Mouse (Mus musculus) spleen, adult 2 months (tissue): ENCODE results near the gene Klb. TPM values are rescaled to one million over a fixed set of nuclear protein-coding genes. Genes with fewer than 3 reads are reported as not detected.

Experiments
- DNase-seq, 2 experiments: peaks; one replicate each; pipeline versions ENCODE4 v3.0.0 to v3.0.0-alpha.2; 2012 to 2021; ENCODE audit warnings: low spot score in 2 of 2, low read depth in 1 of 2
- H3K27ac ChIP-seq: fragments of 200-500 bp; 2 replicates; pipeline ENCODE4 v1.5.1; 2012; ENCODE audit warnings: low read length, inconsistent platforms; ENCODE audit not compliant: insufficient read depth
- H3K27me3 ChIP-seq: fragments of 200-500 bp; 2 replicates; pipeline ENCODE4 v1.6.1; 2012; ENCODE audit warnings: mild to moderate bottlenecking, moderate library complexity, low read length, inconsistent platforms; ENCODE audit not compliant: control insufficient read depth, insufficient read depth
- H3K36me3 ChIP-seq: fragments of 200-500 bp; 2 replicates; pipeline ENCODE4 v1.6.1; 2012; ENCODE audit warnings: mild to moderate bottlenecking, low read length, inconsistent platforms; ENCODE audit not compliant: control insufficient read depth, insufficient read depth
- H3K4me1 ChIP-seq: fragments of 200-500 bp; 2 replicates; pipeline ENCODE4 v1.6.1; 2011; ENCODE audit warnings: inconsistent platforms; ENCODE audit not compliant: control insufficient read depth, insufficient read depth, insufficient read length
- H3K4me3 ChIP-seq: fragments of 200-500 bp; 2 replicates; pipeline ENCODE4 v1.5.1; 2011; ENCODE audit warnings: mild to moderate bottlenecking, inconsistent platforms; ENCODE audit not compliant: insufficient read depth, insufficient read length; ENCODE audit errors: extremely low read depth
- CTCF ChIP-seq: fragments of 200-500 bp; IDR thresholded peaks from 2 replicates; pipeline ENCODE4 v1.5.1; 2011; ENCODE audit warnings: mild to moderate bottlenecking, inconsistent platforms; ENCODE audit not compliant: insufficient read depth, insufficient read length, insufficient replicate concordance; ENCODE audit errors: extremely low read depth
- POLR2A ChIP-seq: fragments of 200-500 bp; IDR thresholded peaks from 2 replicates; pipeline ENCODE4 v1.6.1; 2011; ENCODE audit warnings: low read depth, low read length, inconsistent platforms
- WGBS: fragments of 180-500 bp; shearing (Covaris S2); methylation state at CpG from one replicate; pipeline ENCODE4 v1.1.7; 2018; 5-methylcytosine and 5-hydroxymethylcytosine counted together
- polyA plus RNA-seq: library from polyadenylated mRNA; depleted of rRNA; stranded (reverse); fragments of >200 nt; gene quantifications from 2 replicates; pipeline ENCODE4 v1.2.3, GENCODE M21; 2012; rRNA removed

The Klb gene
- polyA plus RNA-seq, 1 experiment = 0.14 TPM

DNA sequence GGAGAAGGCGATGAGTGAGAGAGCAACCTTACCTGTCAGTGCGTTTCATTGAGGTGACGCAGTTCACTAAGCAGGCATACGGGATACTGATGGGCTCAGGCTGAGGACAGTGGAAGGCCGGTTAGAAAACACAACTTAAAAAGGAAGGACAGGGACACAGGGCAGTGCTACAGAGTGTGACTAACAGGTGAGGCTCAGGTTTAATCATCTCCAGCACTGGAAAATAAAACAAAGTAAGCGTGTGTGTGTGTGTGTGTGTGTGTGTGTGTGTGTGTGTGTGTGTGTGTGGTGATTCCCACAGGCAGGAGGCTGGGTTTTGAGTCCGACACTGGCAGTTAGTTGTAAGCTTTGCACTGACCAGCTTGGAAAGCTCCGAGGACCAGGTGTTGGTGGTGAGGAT lies 74.7 kb downstream of the Klb start:
- 96% methylated on average over 8 of the region's 8 CpGs for WGBS
- no peak for DNase-seq
- Histone ChIP-seq H3K36me3 (peaks cover 11% of the 10 kb centered on the region), H3K4me1 (no peaks in the 10 kb centered on the region), H3K27ac (no peak overlapping the region), H3K27me3 (no peaks in the 10 kb centered on the region), H3K4me3 (no peak overlapping the region)
- no peak for TF ChIP-seq POLR2A
- TF ChIP-seq CTCF = no peak

DNA sequence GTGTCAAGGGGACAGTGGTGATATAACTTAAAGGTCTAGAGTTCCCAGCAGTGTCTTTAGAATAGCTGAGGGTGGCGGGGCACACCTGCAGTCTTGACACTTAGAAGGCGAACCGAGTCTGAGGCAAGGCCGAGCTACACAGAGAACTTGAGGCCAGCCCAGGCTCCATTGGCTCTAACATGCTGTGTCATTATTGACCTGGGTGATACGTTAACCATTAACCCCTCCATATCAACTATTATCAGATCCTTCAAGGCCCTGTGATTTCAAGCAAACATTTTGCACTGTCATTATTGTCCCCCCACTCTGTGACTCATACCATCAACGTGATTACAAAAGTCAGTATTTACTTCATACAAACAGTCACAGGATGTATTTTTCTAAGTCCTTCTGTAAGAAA lies 76.1 kb downstream of the Klb start:
- no peaks in the 10 kb centered on the region for H3K27me3 ChIP-seq
- DNase-seq = no peak
- no peak overlapping the region for H3K27ac ChIP-seq
- H3K4me3 ChIP-seq = no peak overlapping the region
- 90% methylated on average over 6 of the region's 6 CpGs for WGBS
- peaks cover 9% of the 10 kb centered on the region for H3K36me3 ChIP-seq
- no peak for TF ChIP-seq POLR2A
- TF ChIP-seq CTCF = no peak
- no peaks in the 10 kb centered on the region for H3K4me1 ChIP-seq

- H3K27ac ChIP-seq = no peak overlapping the region
- 95% methylated on average over 5 of the region's 5 CpGs for WGBS
- DNase-seq = no peak
Measured at GRCm38 (mm10) chr5:65425251-65425650, 77.1 kb downstream of the Klb start.

DNA sequence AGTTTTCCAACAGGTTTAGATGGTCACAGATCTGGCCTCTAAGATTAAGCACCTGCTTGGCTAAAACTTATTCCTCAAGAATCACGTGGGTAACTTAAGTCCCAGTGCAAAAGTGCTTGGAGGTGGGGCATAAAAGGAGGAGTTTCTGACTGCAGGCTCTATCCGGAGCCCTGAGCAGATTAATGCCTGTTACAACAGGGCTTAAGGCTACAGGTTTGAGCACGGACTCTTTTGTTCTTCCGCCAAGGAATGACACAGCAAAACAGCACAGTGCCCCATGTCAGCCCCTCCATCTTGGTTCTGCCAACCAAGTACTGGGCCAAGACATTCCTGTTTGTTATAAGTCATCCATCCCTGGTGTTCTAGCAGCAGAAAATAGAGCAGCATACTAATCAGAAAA lies 80.2 kb downstream of the Klb start:
- Histone ChIP-seq H3K27me3 (no peaks in the 10 kb centered on the region), H3K27ac (no peak overlapping the region), H3K4me3 (no peak overlapping the region), H3K36me3 (peaks cover 1% of the 10 kb centered on the region; the same call in 1 of the 2 replicates), H3K4me1 (no peaks in the 10 kb centered on the region)
- DNase-seq = no peak
- 58% methylated on average over 4 of the region's 4 CpGs for WGBS
- no peak for TF ChIP-seq POLR2A
- TF ChIP-seq CTCF = no peak

More at GRCm38 (mm10) chr5:65425251-65425650, 77.1 kb downstream of the Klb start:
- no peak overlapping the region for H3K4me3 ChIP-seq
- H3K36me3 ChIP-seq = peaks cover 9% of the 10 kb centered on the region
- H3K4me1 ChIP-seq = no peaks in the 10 kb centered on the region
- TF ChIP-seq POLR2A = no peak
- TF ChIP-seq CTCF = no peak
- H3K27me3 ChIP-seq = no peaks in the 10 kb centered on the region

DNA sequence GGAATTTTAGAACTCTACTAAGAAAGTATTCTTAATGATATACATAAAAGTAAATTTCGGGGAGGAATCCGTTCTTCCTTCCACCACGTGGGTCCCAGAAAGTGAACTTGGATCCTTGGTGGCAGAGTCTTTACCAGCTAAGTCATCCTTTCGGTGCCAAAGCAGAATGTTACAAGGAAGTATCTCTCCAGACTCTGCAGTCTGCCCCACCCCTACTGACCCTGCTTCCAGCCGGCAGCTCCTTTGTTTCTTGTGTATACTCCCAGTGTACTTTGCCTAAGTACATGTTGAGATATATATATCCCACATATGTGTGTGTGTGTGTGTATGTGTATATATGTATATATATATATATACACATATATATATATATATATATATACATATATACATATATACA lies 81.3 kb downstream of the Klb start:
- Histone ChIP-seq H3K27ac (no peak overlapping the region), H3K27me3 (no peaks in the 10 kb centered on the region), H3K4me1 (no peaks in the 10 kb centered on the region), H3K4me3 (no peak overlapping the region), H3K36me3 (no peaks in the 10 kb centered on the region; the same call in 1 of the 2 replicates)
- DNase-seq = no peak
- 91% methylated on average over 5 of the region's 5 CpGs for WGBS
- TF ChIP-seq POLR2A = no peak
- TF ChIP-seq CTCF = no peak

Other genes starting within 250 kb of the Klb start
- gene Klhl5, start 240.8 kb upstream of the Klb start, polyA plus RNA-seq = 15.1 and 18.3 TPM in 2 replicates
- 0.60 and 0.67 TPM in 2 replicates for gene Wdr19, start 148.6 kb upstream of the Klb start, polyA plus RNA-seq
- 10.2 and 12.5 TPM in 2 replicates for gene Rfc1, start 12.6 kb upstream of the Klb start, polyA plus RNA-seq
- gene Rpl9, start 43.1 kb downstream of the Klb start, polyA plus RNA-seq = 173 and 190 TPM in 2 replicates
- 6.2 and 6.4 TPM in 2 replicates for gene Lias, start 43.2 kb downstream of the Klb start, polyA plus RNA-seq
- 3.8 and 4.5 TPM in 2 replicates for gene Ugdh, start 87.6 kb downstream of the Klb start, polyA plus RNA-seq
- gene Gm43552, start 144.5 kb downstream of the Klb start, polyA plus RNA-seq = not detected in 2 replicates
- gene Smim14, start 188.9 kb downstream of the Klb start, polyA plus RNA-seq = 120 and 164 TPM in 2 replicates
- 9.7 and 11.7 TPM in 2 replicates for gene Ube2k, start 188.9 kb downstream of the Klb start, polyA plus RNA-seq